Comparison of ENCODE assay signal across 28 mouse cellular contexts in genomic region chr5:101742425-101742824, GRCm38 (mm10). TPM values are rescaled to one million over a fixed set of nuclear protein-coding genes. Genes with fewer than 3 reads are reported as not detected.
DNase-seq lines count a peak whose midpoint lies in the region; ATAC-seq and TF ChIP-seq lines count a peak whose summit lies in the region.
"Had no signal": no experiment of that assay in that cellular context is flagged by ENCODE, and none has a peak within 500 bp of the region (broad histone marks: within the 10 kb centered on the region; RNA-seq: fewer than 3 reads in every experiment).

No protein-coding gene starts in this region.

- no peak overlapping the region for H3K27ac ChIP-seq in limb, embryonic 14.5 days (replicated peaks; ENCODE audit: low read depth, low read length)
- no peak overlapping the region for H3K27ac ChIP-seq in limb, embryonic 10.5 days
- peak overlapping the region; percentile 61 for H3K27ac ChIP-seq in stomach, embryonic 16.5 days (ENCODE audit: low read length)
- H3K27ac ChIP-seq in forebrain, embryonic 12.5 days, result no peak overlapping the region
- H3K27ac ChIP-seq: forebrain, embryonic 13.5 days; heart, adult 2 months; heart, embryonic 15.5 days; hindbrain, embryonic 14.5 days; hindbrain, postnatal 0 days had no signal

- H3K4me2 ChIP-seq in limb, embryonic 14.5 days (replicated peaks; ENCODE audit: low read depth, low read length, severe bottlenecking), result no peak overlapping the region
- H3K4me2 ChIP-seq in stomach, embryonic 16.5 days (ENCODE audit: low read depth, low read length), result no peak overlapping the region
- H3K4me2 ChIP-seq in forebrain, embryonic 12.5 days, result no peak overlapping the region
- H3K4me2 ChIP-seq: embryonic facial prominence, embryonic 13.5 days; forebrain, embryonic 13.5 days; heart, embryonic 12.5 days; heart, embryonic 15.5 days; hindbrain, embryonic 14.5 days had no signal

- DNase-seq in heart, adult 11 months, result peak; percentile 72
- no peak for DNase-seq in heart, adult 8-10 months (ENCODE audit: low spot score)
- DNase-seq in limb, embryonic 14.5 days (ENCODE audit: low spot score), result peak; percentile 42
- no peak for DNase-seq in limb, embryonic 10.5 days (ENCODE audit: low spot score)
- DNase-seq in fat pad, adult 2 months (ENCODE audit: extremely low read depth, low read depth, low spot score), result peak; percentile 98
- no peak for DNase-seq in cerebellum, postnatal 25 days
- DNase-seq: B cell, adult 2 months; cerebellum, adult 18-20 months; cerebellum, adult 9-10 months; cerebellum, postnatal 14 days; gastrocnemius, postnatal 10 days; heart, adult 2 months; heart, postnatal 10 days; heart, postnatal 4 days had no signal

- TF ChIP-seq POLR2A in limb, embryonic 14.5 days (IDR thresholded peaks at IDR 0.05; ENCODE audit: borderline replicate concordance, extremely low read depth, insufficient read depth, insufficient read length), result no peak

- ATAC-seq in limb, embryonic 14.5 days (ENCODE audit: low FRiP score, low read depth), result no peak
- ATAC-seq in stomach, embryonic 16.5 days (ENCODE audit: insufficient read depth, low FRiP score), result no peak
- no peak for ATAC-seq in forebrain, embryonic 12.5 days (ENCODE audit: low FRiP score)
- ATAC-seq: forebrain, embryonic 13.5 days; forebrain, embryonic 16.5 days; hindbrain, postnatal 0 days; inflammation-experienced regulatory T-cells, adult 6 months; intestine, embryonic 16.5 days; Patski had no signal

- H3K4me3 ChIP-seq in limb, embryonic 14.5 days (replicated peaks; ENCODE audit: low read length), result no peak overlapping the region
- no peak overlapping the region for H3K4me3 ChIP-seq in limb, embryonic 10.5 days
- no peak overlapping the region for H3K4me3 ChIP-seq in stomach, embryonic 16.5 days (replicated peaks; ENCODE audit: low read length)
- H3K4me3 ChIP-seq in forebrain, embryonic 12.5 days (replicated peaks), result no peak overlapping the region
- H3K4me3 ChIP-seq: embryonic facial prominence, embryonic 13.5 days; forebrain, embryonic 13.5 days; heart, adult 2 months; heart, embryonic 12.5 days; heart, embryonic 15.5 days had no signal

- no peaks in the 10 kb centered on the region for H3K27me3 ChIP-seq in limb, embryonic 14.5 days (ENCODE audit: control insufficient read depth, insufficient read depth, low read length)
- H3K27me3 ChIP-seq in limb, embryonic 10.5 days (ENCODE audit: low read depth, poor library complexity, severe bottlenecking), result no peaks in the 10 kb centered on the region
- H3K27me3 ChIP-seq in stomach, embryonic 16.5 days (ENCODE audit: control insufficient read depth, insufficient read depth, low read length), result no peaks in the 10 kb centered on the region
- no peaks in the 10 kb centered on the region for H3K27me3 ChIP-seq in forebrain, embryonic 12.5 days
- H3K27me3 ChIP-seq: CH12.LX; embryonic facial prominence, embryonic 13.5 days; forebrain, embryonic 13.5 days; heart, embryonic 12.5 days; heart, embryonic 15.5 days had no signal

- no peaks in the 10 kb centered on the region for H3K4me1 ChIP-seq in limb, embryonic 14.5 days (ENCODE audit: control insufficient read depth, insufficient read depth, low read length)
- no peaks in the 10 kb centered on the region for H3K4me1 ChIP-seq in limb, embryonic 10.5 days
- no peaks in the 10 kb centered on the region for H3K4me1 ChIP-seq in stomach, embryonic 16.5 days (ENCODE audit: control insufficient read depth, insufficient read depth, low read length)
- H3K4me1 ChIP-seq in forebrain, embryonic 12.5 days, result no peaks in the 10 kb centered on the region
- H3K4me1 ChIP-seq: embryonic facial prominence, embryonic 13.5 days; forebrain, embryonic 13.5 days; heart, embryonic 12.5 days; heart, embryonic 15.5 days had no signal

- WGBS in limb, embryonic 14.5 days, result 85% methylated on average over 8 of the region's 8 CpGs
- WGBS in limb, embryonic 10.5 days, result 92% methylated on average over 8 of the region's 8 CpGs
- WGBS in stomach, embryonic 16.5 days, result 81% methylated on average over 8 of the region's 8 CpGs
- WGBS in forebrain, embryonic 12.5 days, result 94% methylated on average over 8 of the region's 8 CpGs

- no peak overlapping the region for H3K9ac ChIP-seq in limb, embryonic 14.5 days (ENCODE audit: low read depth, low read length, severe bottlenecking)
- H3K9ac ChIP-seq in stomach, embryonic 16.5 days (ENCODE audit: low read length), result no peak overlapping the region
- H3K9ac ChIP-seq in forebrain, embryonic 12.5 days, result no peak overlapping the region
- H3K9ac ChIP-seq: embryonic facial prominence, embryonic 13.5 days; forebrain, embryonic 13.5 days; heart, embryonic 12.5 days; heart, embryonic 15.5 days; hindbrain, embryonic 14.5 days had no signal

- no peaks in the 10 kb centered on the region for H3K36me3 ChIP-seq in limb, embryonic 14.5 days (ENCODE audit: control insufficient read depth, insufficient read depth, low read length)
- no peaks in the 10 kb centered on the region for H3K36me3 ChIP-seq in limb, embryonic 10.5 days
- no peaks in the 10 kb centered on the region for H3K36me3 ChIP-seq in stomach, embryonic 16.5 days (ENCODE audit: control insufficient read depth, insufficient read depth, low read length)
- H3K36me3 ChIP-seq in forebrain, embryonic 12.5 days (replicated peaks), result no peaks in the 10 kb centered on the region
- H3K36me3 ChIP-seq: embryonic facial prominence, embryonic 13.5 days; G1E; heart, embryonic 12.5 days; heart, embryonic 15.5 days had no signal

- H3K9me3 ChIP-seq in limb, embryonic 14.5 days (ENCODE audit: control insufficient read depth, low read length), result no peaks in the 10 kb centered on the region
- H3K9me3 ChIP-seq in limb, embryonic 10.5 days (replicated peaks), result no peaks in the 10 kb centered on the region
- H3K9me3 ChIP-seq in stomach, embryonic 16.5 days (replicated peaks; ENCODE audit: control insufficient read depth, low read length), result no peaks in the 10 kb centered on the region
- no peaks in the 10 kb centered on the region for H3K9me3 ChIP-seq in forebrain, embryonic 12.5 days
- H3K9me3 ChIP-seq: embryonic facial prominence, embryonic 13.5 days; forebrain, embryonic 13.5 days; heart, embryonic 12.5 days; heart, embryonic 15.5 days had no signal

RNA-seq across cellular contexts. Expression of gene Cds1, which starts 22.5 kb away (rescaled TPM):
- total RNA-seq in heart, adult 8-10 months (2022), result 10 to 100 TPM; 26.9 to 45.0 (median 34.1) TPM
- polyA plus RNA-seq in limb, embryonic 14.5 days (2012; rRNA removed), result 5.9 and 6.7 TPM in 2 replicates
- 7.8 and 9.2 TPM in 2 replicates for polyA plus RNA-seq in limb, embryonic 14.5 days (2014; fragmentation: Nextera tagmentation; extraction: Ambion mirVana)
- 0.67 and 0.68 TPM in 2 replicates for polyA plus RNA-seq in limb, embryonic 10.5 days (2016; fragmentation: Nextera tagmentation; extraction: Ambion mirVana)
- polyA plus RNA-seq in stomach, embryonic 16.5 days (2015; fragmentation: Nextera tagmentation; extraction: Ambion mirVana), result 9.2 and 9.9 TPM in 2 replicates
- 1.2 and 1.5 TPM in 2 replicates for polyA plus RNA-seq in forebrain, embryonic 12.5 days (2016; fragmentation: Nextera tagmentation; extraction: Ambion mirVana)
- total RNA-seq: CH12.LX, G1E had no signal
- polyA plus RNA-seq: G1E; inflammation-experienced regulatory T-cells, adult 6 months had no signal

Comparison
In these comparisons a context has a peak if more than half of its experiments do, and no peak if none do; other contexts are left out.
1. DNase-seq: peak in heart, adult 11 months (single experiment), limb, embryonic 14.5 days (single experiment) and fat pad, adult 2 months (single experiment); none in heart, adult 8-10 months (single experiment), limb, embryonic 10.5 days (single experiment) and cerebellum, postnatal 25 days (0 of 2).